In genomic region chr5:142767937-142768336, GRCm38 (mm10) we compare ENCODE assay signal across 8 mouse cellular contexts. TPM values are rescaled to one million over a fixed set of nuclear protein-coding genes. Genes with fewer than 3 reads are reported as not detected.
DNase-seq lines count a peak whose midpoint lies in the region; ATAC-seq lines count a peak whose summit lies in the region.

No protein-coding gene starts in this region.

- H3K27me3 ChIP-seq in liver, embryonic 13.5 days, result no peaks in the 10 kb centered on the region
- no peaks in the 10 kb centered on the region for H3K27me3 ChIP-seq in neural tube, embryonic 11.5 days (ENCODE audit: control insufficient read depth, insufficient read depth, low read length)

- intact Hi-C loops in gastrocnemius, postnatal 14 days (cut with DNase I; ENCODE audit: low total_unique reads), result no loop called here

- peaks cover 58% of the 10 kb centered on the region for H3K36me3 ChIP-seq in liver, embryonic 13.5 days
- peaks cover 22% of the 10 kb centered on the region for H3K36me3 ChIP-seq in neural tube, embryonic 11.5 days (ENCODE audit: control insufficient read depth, insufficient read depth, low read length)

- peaks cover 27% of the 10 kb centered on the region for H3K4me1 ChIP-seq in liver, embryonic 13.5 days (replicated peaks)
- peaks cover 3% of the 10 kb centered on the region; the same call in 1 of the 2 replicates for H3K4me1 ChIP-seq in neural tube, embryonic 11.5 days (ENCODE audit: control insufficient read depth, insufficient read depth, low read length)

- no peaks in the 10 kb centered on the region for H3K9me3 ChIP-seq in liver, embryonic 13.5 days (replicated peaks)
- H3K9me3 ChIP-seq in neural tube, embryonic 11.5 days (ENCODE audit: control insufficient read depth, low read length), result no peaks in the 10 kb centered on the region

- H3K4me2 ChIP-seq in liver, embryonic 13.5 days, result no peak overlapping the region
- H3K4me2 ChIP-seq in neural tube, embryonic 11.5 days (ENCODE audit: low read depth), result no peak overlapping the region

- no peak overlapping the region for H3K27ac ChIP-seq in liver, embryonic 13.5 days
- no peak overlapping the region for H3K27ac ChIP-seq in neural tube, embryonic 11.5 days (ENCODE audit: low read depth, low read length)

- no peak overlapping the region for H3K9ac ChIP-seq in liver, embryonic 13.5 days
- H3K9ac ChIP-seq in neural tube, embryonic 11.5 days (ENCODE audit: low read length), result no peak overlapping the region

- no peak for ATAC-seq in liver, embryonic 13.5 days (ENCODE audit: low read depth)
- peak; percentile 62; the same call in 1 of the 2 replicates for ATAC-seq in neural tube, embryonic 11.5 days (ENCODE audit: insufficient read depth, low FRiP score, low TSS enrichment)

- peak; percentile 91 for DNase-seq in 3T3-L1 (ENCODE audit: low read depth, low spot score)
- DNase-seq in NIH3T3 (ENCODE audit: low read depth), result peak; percentile 86
- peak; percentile 87 to 88 for DNase-seq in cerebellum, postnatal 14 days
- DNase-seq in gastrocnemius, postnatal 14 days, result peak; percentile 63
- peak; percentile 91 for DNase-seq in kidney, adult 9 months
- DNase-seq in liver, embryonic 13.5 days, result peak; percentile 20
- peak; percentile 72 for DNase-seq in neural tube, embryonic 11.5 days (ENCODE audit: low spot score)
- DNase-seq in testis, postnatal 14 days (ENCODE audit: low spot score), result peak; percentile 51

- H3K4me3 ChIP-seq in liver, embryonic 13.5 days (replicated peaks), result no peak overlapping the region
- H3K4me3 ChIP-seq in neural tube, embryonic 11.5 days (ENCODE audit: low read depth, low read length), result no peak overlapping the region

- 31% methylated on average over 7 of the region's 7 CpGs for WGBS in liver, embryonic 13.5 days (ENCODE audit: insufficient replicate concordance)
- whole genome bisulfite sequencing in neural tube, embryonic 11.5 days, result 22% methylated on average over 7 of the region's 7 CpGs

RNA-seq across cellular contexts. Expression of gene Tnrc18, which starts 49.5 kb away (rescaled TPM):
- 10 to 100 TPM; 36.2 to 37.1 TPM for total RNA-seq in gastrocnemius, postnatal 14 days (2021)
- polyA plus RNA-seq in liver, embryonic 13.5 days (2015; fragmentation: Nextera tagmentation; extraction: Ambion mirVana), result 2.4 and 2.5 TPM in 2 replicates
- polyA plus RNA-seq in neural tube, embryonic 11.5 days (2014; fragmentation: Nextera tagmentation; extraction: Ambion mirVana), result 32.5 and 34.7 TPM in 2 replicates

Comparison
In these comparisons a context has a peak if more than half of its experiments do, and no peak if none do; other contexts are left out.
1. DNase-seq: peak in every context shown above with its lines; median percentile 91 in 3T3-L1; 91 in kidney, adult 9 months; 88 in cerebellum, postnatal 14 days; 86 in NIH3T3; 72 in neural tube, embryonic 11.5 days; 63 in gastrocnemius, postnatal 14 days; 51 in testis, postnatal 14 days; 20 in liver, embryonic 13.5 days.